Mouse (Mus musculus) liver, adult 2 months (tissue): Measurements from ENCODE around the gene Spsb2. TPM values are rescaled to one million over a fixed set of nuclear protein-coding genes. Genes with fewer than 3 reads are reported as not detected.
A peak's percentile ranks its signal among the peaks of the same experiment; 100 is the strongest.
"Not testable (repeated sequence)": the region's sequence is repeated elsewhere in the genome, so short reads cannot be mapped to it uniquely, and the experiment has no call there.

Experiments
- DNase-seq: peaks from one replicate; pipeline ENCODE4 v3.0.0-alpha.2; 2011; ENCODE audit warnings: low read depth, low spot score; ENCODE audit errors: extremely low read depth
- H3K27ac ChIP-seq: fragments of 200-500 bp; replicated peaks from 2 replicates; pipeline ENCODE4 v1.5.1; 2012; ENCODE audit warnings: low read depth, mild to moderate bottlenecking, control low read depth, inconsistent platforms, low read length; ENCODE audit not compliant: insufficient read depth
- H3K27me3 ChIP-seq: fragments of 200-500 bp; 2 replicates; pipeline ENCODE4 v1.6.1; 2012; ENCODE audit warnings: mild to moderate bottlenecking, moderate library complexity, low read length, inconsistent platforms; ENCODE audit not compliant: control insufficient read depth, insufficient read depth
- H3K36me3 ChIP-seq: fragments of 200-500 bp; 2 replicates; pipeline ENCODE4 v1.6.1; 2012; ENCODE audit warnings: low read length, inconsistent platforms; ENCODE audit not compliant: control insufficient read depth, insufficient read depth
- H3K4me1 ChIP-seq: fragments of 200-500 bp; 2 replicates; pipeline ENCODE4 v1.6.1; 2011; ENCODE audit warnings: low read length; ENCODE audit not compliant: control insufficient read depth, insufficient read depth
- H3K4me3 ChIP-seq: fragments of 200-500 bp; 2 replicates; pipeline ENCODE4 v1.5.1; 2011; ENCODE audit warnings: low read depth, mild to moderate bottlenecking, control low read depth, low read length, moderate library complexity; ENCODE audit not compliant: insufficient read depth
- H3K79me2 ChIP-seq: fragments of 200-500 bp; 2 replicates; pipeline ENCODE4 v1.6.1; 2012; ENCODE audit warnings: inconsistent platforms, mild to moderate bottlenecking, low read length, moderate library complexity; ENCODE audit not compliant: control insufficient read depth, insufficient read depth
- H3K9ac ChIP-seq: fragments of 200-500 bp; 2 replicates; pipeline ENCODE4 v1.6.1; 2012; ENCODE audit warnings: low read depth, mild to moderate bottlenecking, control low read depth, inconsistent platforms, low read length
- CTCF ChIP-seq: fragments of 200-500 bp; IDR thresholded peaks from 2 replicates; pipeline ENCODE4 v1.5.1; 2011; ENCODE audit warnings: low read depth, low read length, control low read depth
- POLR2A ChIP-seq: fragments of 200-500 bp; IDR thresholded peaks from 2 replicates; pipeline ENCODE4 v1.6.1; 2011; ENCODE audit warnings: low read length, control low read depth; ENCODE audit not compliant: insufficient read depth; ENCODE audit errors: extremely low read depth
- WGBS: fragments of 180-500 bp; shearing (Covaris S2); methylation state at CpG from one replicate; pipeline ENCODE4 v1.1.7; 2018; 5-methylcytosine and 5-hydroxymethylcytosine counted together
- polyA plus RNA-seq: library from polyadenylated mRNA; depleted of rRNA; stranded (reverse); fragments of >200 nt; gene quantifications from 2 replicates; pipeline ENCODE4 v1.2.3, GENCODE M21; 2012
- total RNA-seq: library from RNA; depleted of rRNA; stranded (reverse); fragments of >200 nt; gene quantifications from 2 replicates; pipeline ENCODE4 v1.2.3, GENCODE M21; 2014

The Spsb2 gene
- total and polyA plus RNA-seq, 2 experiments: 9.9 to 20.1 TPM

DNA sequence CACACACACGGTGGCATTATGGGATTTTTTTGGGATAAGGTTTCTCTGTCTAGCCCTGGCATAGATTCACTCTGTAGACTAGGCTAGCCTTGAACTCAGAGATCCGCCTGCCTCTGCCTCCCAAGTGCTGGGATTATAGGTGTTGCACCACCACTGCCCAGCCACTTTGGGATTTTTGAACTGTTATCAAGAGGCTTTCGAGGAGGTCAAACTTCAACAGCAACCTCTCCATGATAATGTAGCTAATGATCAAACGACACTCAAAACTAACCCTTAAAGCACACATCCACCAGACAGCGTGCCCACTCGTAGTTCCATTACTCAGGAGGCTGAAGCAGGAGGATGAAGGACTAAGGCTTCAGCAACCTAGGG, 489 bp upstream of the Spsb2 start:
- peaks cover 22% of the 10 kb centered on the region for H3K4me1 ChIP-seq
- no peak for TF ChIP-seq POLR2A
- TF ChIP-seq CTCF: no peak
- H3K27me3 ChIP-seq: no peaks in the 10 kb centered on the region
- peak; percentile 70 for DNase-seq
- H3K79me2 ChIP-seq: no peaks in the 10 kb centered on the region
- H3K4me3 ChIP-seq: no peak overlapping the region
- peaks cover 8% of the 10 kb centered on the region for H3K36me3 ChIP-seq
- peak overlapping the region; percentile 47; the same call in 1 of the 2 replicates for H3K9ac ChIP-seq
- 31% methylated on average over 6 of the region's 6 CpGs for WGBS
- H3K27ac ChIP-seq: peak overlapping the region; percentile 83

DNA sequence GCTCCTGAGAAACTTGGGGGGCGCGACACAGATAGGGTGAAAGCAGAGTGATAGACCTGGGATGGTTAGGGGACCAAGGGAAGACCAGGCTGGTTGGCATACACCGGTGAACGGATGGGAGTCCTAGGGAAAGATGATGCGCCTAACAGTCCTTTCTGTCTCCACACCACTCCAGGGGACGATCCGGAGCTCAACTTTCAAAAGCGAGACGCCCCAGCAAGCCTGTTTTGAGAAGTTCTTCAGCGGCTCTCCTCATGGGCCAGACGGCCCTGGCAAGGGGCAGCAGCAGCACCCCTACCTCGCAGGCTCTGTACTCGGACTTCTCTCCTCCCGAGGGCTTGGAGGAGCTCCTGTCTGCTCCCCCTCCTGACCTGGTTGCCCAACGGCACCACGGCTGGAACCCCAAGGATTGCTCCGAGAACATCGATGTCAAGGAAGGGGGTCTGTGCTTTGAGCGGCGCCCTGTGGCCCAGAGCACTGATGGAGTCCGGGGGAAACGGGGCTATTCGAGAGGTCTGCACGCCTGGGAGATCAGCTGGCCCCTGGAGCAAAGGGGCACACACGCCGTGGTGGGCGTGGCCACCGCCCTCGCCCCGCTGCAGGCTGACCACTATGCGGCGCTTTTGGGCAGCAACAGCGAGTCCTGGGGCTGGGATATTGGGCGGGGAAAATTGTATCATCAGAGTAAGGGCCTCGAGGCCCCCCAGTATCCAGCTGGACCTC, 752 bp downstream of the Spsb2 start:
- Histone ChIP-seq H3K79me2 (no peaks in the 10 kb centered on the region), H3K9ac (peak overlapping the region; percentile 84), H3K27ac (peak overlapping the region; percentile 83), H3K4me1 (peaks cover 23% of the 10 kb centered on the region), H3K36me3 (peaks cover 8% of the 10 kb centered on the region), H3K4me3 (peak overlapping the region; percentile 87), H3K27me3 (no peaks in the 10 kb centered on the region)
- TF ChIP-seq CTCF (peak; percentile 87), POLR2A (0 out of 2 replicates have a peak, but pooled peaks have one; percentile 44)
- under 1% methylated on average over 35 of the region's 35 CpGs for WGBS
- DNase-seq: peak; percentile 63

DNA sequence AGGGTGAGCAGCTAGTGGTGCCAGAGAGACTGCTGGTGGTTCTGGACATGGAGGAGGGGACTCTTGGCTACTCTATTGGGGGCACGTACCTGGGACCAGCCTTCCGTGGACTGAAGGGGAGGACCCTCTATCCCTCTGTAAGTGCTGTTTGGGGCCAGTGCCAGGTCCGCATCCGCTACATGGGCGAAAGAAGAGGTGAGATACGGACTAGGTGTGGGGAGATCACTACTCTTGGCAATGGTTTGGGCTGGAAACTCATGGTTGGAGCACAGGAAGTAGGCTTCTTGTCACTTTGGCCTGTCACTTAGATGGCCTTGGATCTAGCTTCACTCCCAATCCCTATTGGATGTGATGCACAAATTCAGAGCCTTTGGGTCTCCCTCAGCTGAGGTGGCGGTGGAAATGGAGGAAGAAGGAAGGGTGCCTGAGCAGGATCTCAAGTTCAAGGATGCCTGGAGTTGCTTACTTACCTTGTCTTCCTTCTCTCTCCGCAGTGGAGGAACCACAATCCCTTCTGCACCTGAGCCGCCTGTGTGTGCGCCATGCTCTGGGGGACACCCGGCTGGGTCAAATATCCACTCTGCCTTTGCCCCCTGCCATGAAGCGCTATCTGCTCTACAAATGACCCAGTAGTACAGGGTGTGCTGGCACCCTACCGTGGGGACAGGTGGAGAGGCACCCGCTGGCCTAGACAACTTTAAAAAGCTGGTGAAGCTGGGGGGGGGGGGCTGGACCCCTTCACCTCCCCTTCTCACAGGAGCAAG, 1.5 kb downstream of the Spsb2 start:
- peak; percentile 38 for DNase-seq
- no peaks in the 10 kb centered on the region for H3K27me3 ChIP-seq
- 39% methylated on average over 14 of the region's 14 CpGs for WGBS
- TF ChIP-seq POLR2A: no peak
- TF ChIP-seq CTCF: no peak
- peak overlapping the region; percentile 29 for H3K9ac ChIP-seq
- H3K4me3 ChIP-seq: peak overlapping the region; percentile 87; the same call in 1 of the 2 replicates
- H3K36me3 ChIP-seq: peaks cover 8% of the 10 kb centered on the region
- peaks cover 26% of the 10 kb centered on the region for H3K4me1 ChIP-seq
- no peaks in the 10 kb centered on the region for H3K79me2 ChIP-seq
- 0 out of 2 replicates have a peak overlapping the region, but pooled peaks have one; percentile 0 for H3K27ac ChIP-seq

DNA sequence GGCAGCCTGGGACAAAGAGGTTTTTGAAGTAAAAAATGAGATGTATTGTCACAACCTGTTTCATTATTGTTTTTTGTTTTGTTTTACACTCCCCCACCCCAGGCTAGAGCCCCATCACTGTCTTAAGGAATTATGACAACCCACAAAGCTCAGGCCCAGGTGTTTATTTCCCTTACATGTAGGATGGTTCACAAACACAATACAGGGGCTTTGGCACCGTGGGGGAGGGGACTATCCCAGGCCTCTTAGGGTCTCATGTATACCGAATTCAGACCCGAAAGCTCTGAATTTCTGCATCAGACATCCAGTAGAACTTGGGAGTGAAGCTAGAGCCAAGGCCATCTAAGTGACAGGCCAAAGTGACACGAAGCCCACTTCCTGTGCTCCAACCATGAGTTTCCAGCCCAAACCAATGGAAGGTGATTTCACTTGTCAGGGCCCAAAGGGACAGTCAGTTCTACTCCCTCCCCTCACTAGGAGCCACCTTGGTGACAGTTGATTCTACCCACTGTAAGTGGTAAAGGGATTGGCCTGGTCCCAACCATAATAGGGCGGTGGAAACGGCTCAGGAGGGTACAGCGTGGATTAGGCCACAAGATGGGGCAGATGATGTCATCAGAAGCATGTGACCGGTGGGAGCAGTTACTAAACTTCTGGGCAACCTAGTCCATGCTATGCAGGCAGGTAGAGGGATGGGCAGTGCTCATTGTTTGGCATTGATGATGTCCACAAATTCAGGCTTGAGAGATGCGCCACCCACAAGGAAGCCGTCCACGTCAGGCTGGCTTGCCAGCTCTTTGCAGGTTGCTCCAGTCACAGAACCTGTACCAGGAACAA, 2.3 kb downstream of the Spsb2 start:
- WGBS: 76% methylated on average over 11 of the region's 11 CpGs
- H3K9ac ChIP-seq, H3K27ac ChIP-seq, H3K36me3 ChIP-seq, H3K4me3 ChIP-seq, DNase-seq, H3K27me3 ChIP-seq, H3K79me2 ChIP-seq: not testable (repeated sequence)
- H3K4me1 ChIP-seq: peaks cover 26% of the 10 kb centered on the region

DNA sequence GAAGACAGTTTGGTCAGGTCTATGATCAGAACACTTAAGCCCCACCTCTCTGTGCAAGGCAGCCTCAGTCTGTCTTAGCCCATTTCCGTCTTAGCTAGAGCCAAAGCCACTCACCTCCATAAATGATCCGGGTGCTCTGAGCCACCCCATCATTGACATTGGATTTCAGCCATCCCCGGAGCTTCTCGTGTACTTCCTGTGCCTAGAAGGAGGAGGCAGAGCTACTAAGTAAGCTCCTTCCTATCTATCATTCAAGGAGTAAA, 2.9 kb downstream of the Spsb2 start:
- Histone ChIP-seq H3K9ac (no peak overlapping the region), H3K27ac (no peak overlapping the region), H3K4me1 (peaks cover 25% of the 10 kb centered on the region), H3K27me3 (no peaks in the 10 kb centered on the region), H3K36me3 (peaks cover 8% of the 10 kb centered on the region), H3K79me2 (no peaks in the 10 kb centered on the region), H3K4me3 (no peak overlapping the region)
- TF ChIP-seq POLR2A (no peak), CTCF (no peak)
- DNase-seq: peak; percentile 33
- WGBS: 10% methylated on average over 4 of the region's 4 CpGs
